Mouse (Mus musculus) heart, postnatal 14 days (tissue): ENCODE measurements around the gene Gm5089. TPM values are rescaled to one million over a fixed set of nuclear protein-coding genes. Genes with fewer than 3 reads are reported as not detected.

Experiments used
- DNase-seq, 2 experiments: peaks; one replicate each; pipeline ENCODE4 v3.0.0; 2021 to 2022
- intact Hi-C: fragments of 180-260 bp; cut with DNase I; formaldehyde crosslinking; loops from one replicate; pipeline ENCODE4 v1.15.1; 2025
- total RNA-seq, 2 experiments: library from RNA; stranded (reverse); gene quantifications; 2 replicates each; pipeline ENCODE4 v1.2.3; 2021

Gene Gm5089
- total RNA-seq, 2 experiments from 2014 or later: not detected

- intact Hi-C loops: loop anchor here (10.0 kb wide), 2 partner anchors 255 to 505 kb away; partner anchors contain the start of gene Tmtc4
- DNase-seq: no peak
Observed at GRCm38 (mm10) chr14:122479461-122480109, 28.7 kb upstream of the Gm5089 start.

GRCm38 (mm10) chr14:122478574-122479011 lies 27.7 kb upstream of the Gm5089 start:
- intact Hi-C loops: no loop called here
- no peak for DNase-seq

GRCm38 (mm10) chr14:122477971-122478573 lies 27.2 kb upstream of the Gm5089 start:
- DNase-seq: no peak
- intact Hi-C loops: loop anchor here (2.0 kb wide), 1 partner anchor 13 kb away; the partner anchor contains the start of gene Gm10837

GRCm38 (mm10) chr14:122477261-122477671 lies 26.4 kb upstream of the Gm5089 start:
- DNase-seq: no peak
- intact Hi-C loops: loop anchor here (2.0 kb wide), 1 partner anchor 14 kb away; the partner anchor contains the start of gene Gm10837

GRCm38 (mm10) chr14:122476822-122477215 lies 25.9 kb upstream of the Gm5089 start:
- no peak for DNase-seq
- intact Hi-C loops: loop anchor here (2.0 kb wide), 1 partner anchor 14 kb away; the partner anchor contains the start of gene Gm10837

GRCm38 (mm10) chr14:122476041-122476821 lies 25.3 kb upstream of the Gm5089 start:
- intact Hi-C loops: loop anchor here (2.0 kb wide), 1 partner anchor 15 kb away; the partner anchor contains the start of gene Gm10837
- no peak for DNase-seq

GRCm38 (mm10) chr14:122475557-122476040 lies 24.7 kb upstream of the Gm5089 start:
- intact Hi-C loops: loop anchor here (2.0 kb wide), 1 partner anchor 15 kb away; the partner anchor contains the start of gene Gm10837
- no peak for DNase-seq

GRCm38 (mm10) chr14:122474891-122475556 lies 24.1 kb upstream of the Gm5089 start, which contains the start of gene Zic2:
Gene Zic2 (plus strand): TSS chr14:122475435.
- DNase-seq: no peak
- intact Hi-C loops: no loop called here

- intact Hi-C loops: no loop called here
- DNase-seq: no peak
Observed at GRCm38 (mm10) chr14:122474041-122474890, 23.4 kb upstream of the Gm5089 start.

GRCm38 (mm10) chr14:122473211-122473751 lies 22.4 kb upstream of the Gm5089 start:
- intact Hi-C loops: no loop called here

GRCm38 (mm10) chr14:122472647-122473046 lies 21.7 kb upstream of the Gm5089 start:
- DNase-seq: no peak
- intact Hi-C loops: no loop called here

More at GRCm38 (mm10) chr14:122473211-122473751, 22.4 kb upstream of the Gm5089 start:
- DNase-seq: no peak

- DNase-seq: no peak
Observed at GRCm38 (mm10) chr14:122472161-122472560, 21.2 kb upstream of the Gm5089 start.

GRCm38 (mm10) chr14:122471449-122472085 lies 20.7 kb upstream of the Gm5089 start:
- DNase-seq: no peak
- intact Hi-C loops: no loop called here

More at GRCm38 (mm10) chr14:122472161-122472560, 21.2 kb upstream of the Gm5089 start:
- intact Hi-C loops: no loop called here

- no peak for DNase-seq
- intact Hi-C loops: no loop called here
Observed at GRCm38 (mm10) chr14:122468971-122469755, 18.2 kb upstream of the Gm5089 start.

- intact Hi-C loops: no loop called here
- DNase-seq: no peak
Observed at GRCm38 (mm10) chr14:122467926-122468841, 17.3 kb upstream of the Gm5089 start.

GRCm38 (mm10) chr14:122466756-122467362 lies 15.9 kb upstream of the Gm5089 start:
- intact Hi-C loops: no loop called here
- no peak for DNase-seq
